Mouse (Mus musculus): ENCODE results near the gene Arpc2. TPM values are rescaled to one million over a fixed set of nuclear protein-coding genes. Genes with fewer than 3 reads are reported as not detected.

Arpc2 gene
- total RNA-seq, 2 experiments from 2014 or later: 259 to 262 TPM

DNA sequence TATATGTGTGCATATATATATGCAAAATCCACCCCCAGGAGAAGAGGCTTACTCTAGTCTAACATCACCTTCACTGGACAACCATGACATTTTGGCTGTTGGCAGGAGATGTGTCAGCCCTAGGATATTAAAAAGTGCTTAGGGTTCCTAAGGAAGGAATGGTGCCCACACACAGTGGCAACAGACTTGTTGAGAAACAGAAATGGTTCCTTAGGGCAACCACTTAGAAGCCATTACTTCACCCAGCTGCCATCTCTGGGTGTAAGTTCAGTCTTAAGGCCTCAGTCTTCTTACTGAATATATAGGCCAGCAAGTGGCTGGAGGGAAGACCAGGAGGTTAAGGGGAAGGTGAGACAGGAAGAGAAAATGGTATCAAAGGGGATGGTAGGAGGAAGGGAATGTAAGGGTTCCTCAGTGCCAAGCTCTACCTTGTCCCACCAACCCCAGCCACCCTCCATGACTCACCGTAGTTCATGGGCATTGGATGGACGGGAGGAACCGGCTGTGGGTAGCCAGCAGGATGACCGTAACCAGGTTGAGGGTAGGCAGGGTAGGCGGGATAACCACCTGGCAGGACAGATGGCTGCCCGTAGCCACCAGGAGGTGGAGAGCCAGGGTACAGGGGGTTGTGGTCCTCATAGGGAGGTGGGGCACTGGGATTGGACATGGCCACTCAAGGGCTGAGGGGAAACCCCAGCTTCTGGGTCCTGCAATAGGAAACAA lies 59.0 kb downstream of the Arpc2 start:
- intact Hi-C loops (cut with DNase I): no loop called here
- DNase-seq (ENCODE audit: low spot score in 2 of 2): no peak

DNA sequence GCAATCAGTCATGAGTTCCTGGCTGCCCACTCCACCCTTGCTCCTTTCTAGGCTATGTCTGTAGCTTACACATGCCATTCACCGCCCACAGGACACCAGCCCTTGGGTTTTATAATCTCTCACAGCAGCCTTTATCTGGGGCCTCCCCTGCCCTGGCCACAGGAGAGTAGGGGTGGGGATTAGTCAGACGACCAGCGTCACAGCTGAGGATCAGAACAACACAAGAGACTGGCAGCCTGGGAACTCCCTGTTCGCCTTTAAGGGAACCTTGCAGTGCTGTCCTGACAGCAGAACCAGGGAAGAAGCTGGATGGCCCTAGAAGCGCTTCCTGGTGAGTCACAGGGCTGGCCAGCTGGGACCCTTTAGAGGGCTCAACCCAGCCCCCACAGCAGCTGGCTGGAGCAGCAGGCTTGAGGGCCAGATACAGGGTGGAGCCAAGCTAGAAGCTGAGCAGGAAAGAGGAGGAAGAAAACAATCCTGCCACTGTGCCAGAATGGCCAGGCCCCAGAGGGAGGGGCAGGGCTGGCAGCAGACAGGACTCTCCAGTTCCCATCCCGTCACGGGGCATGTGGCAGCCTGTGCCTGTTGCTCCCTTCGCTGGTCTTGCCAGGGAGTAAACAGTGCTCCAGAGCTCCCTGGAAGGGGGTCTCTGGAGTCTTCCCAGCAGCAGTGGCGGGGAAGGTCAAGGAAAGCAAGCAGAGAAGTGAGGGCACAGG lies 59.7 kb downstream of the Arpc2 start:
- intact Hi-C loops (cut with DNase I): no loop called here
- DNase-seq (ENCODE audit: low spot score in 2 of 2): peak; percentile 78 to 81

GRCm38 (mm10) chr1:74296477-74296876 lies 60.6 kb downstream of the Arpc2 start:
- intact Hi-C loops (cut with DNase I): no loop called here
- no peak for DNase-seq (ENCODE audit: low spot score in 2 of 2)

- DNase-seq (ENCODE audit: low spot score in 2 of 2): no peak
- intact Hi-C loops (cut with DNase I): no loop called here
Observed at GRCm38 (mm10) chr1:74297269-74297668, 61.4 kb downstream of the Arpc2 start.

- no peak for DNase-seq (ENCODE audit: low spot score in 2 of 2)
- intact Hi-C loops (cut with DNase I): no loop called here
Observed at GRCm38 (mm10) chr1:74298157-74298750, 62.4 kb downstream of the Arpc2 start.

- DNase-seq (ENCODE audit: low spot score in 2 of 2): no peak
- intact Hi-C loops (cut with DNase I): no loop called here
Observed at GRCm38 (mm10) chr1:74298996-74299395, 63.1 kb downstream of the Arpc2 start.

DNA sequence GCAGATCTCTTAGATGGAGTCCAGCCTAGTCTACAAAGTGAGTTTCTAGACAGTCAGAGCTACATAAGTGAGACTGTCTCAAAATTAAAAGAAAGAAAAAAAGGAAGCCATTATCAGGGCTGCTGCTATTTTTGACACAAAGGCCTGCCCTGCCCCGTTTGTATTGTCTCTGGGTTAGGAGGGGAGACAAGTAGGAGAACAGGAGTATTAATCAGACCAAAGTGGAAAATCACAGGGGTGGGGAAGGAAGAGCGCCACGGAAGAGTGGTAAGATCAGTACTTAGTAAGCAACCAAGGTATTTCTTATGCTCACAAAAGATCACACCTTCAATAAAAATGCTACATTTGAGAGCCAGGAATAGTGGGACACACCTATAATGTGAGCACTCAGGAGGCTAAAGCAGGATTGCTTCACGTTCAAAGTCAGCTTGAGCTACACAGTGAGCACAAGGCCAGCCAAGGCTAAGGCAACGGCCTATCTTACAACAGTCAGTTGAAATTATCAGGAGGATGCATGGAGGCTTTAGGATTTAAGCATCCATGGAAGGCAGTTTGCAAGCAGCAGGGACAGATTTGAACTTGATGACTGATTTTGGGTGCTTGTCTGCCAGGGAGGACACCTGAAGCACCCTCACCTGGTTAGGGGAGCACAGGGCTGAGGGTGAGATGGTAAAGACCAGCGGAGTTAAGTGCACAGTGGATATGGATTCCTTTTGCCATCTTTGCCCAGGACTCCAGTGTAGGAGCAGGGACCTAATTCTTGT lies 64.6 kb downstream of the Arpc2 start:
- intact Hi-C loops (cut with DNase I): no loop called here
- DNase-seq (ENCODE audit: low spot score in 2 of 2): no peak

DNA sequence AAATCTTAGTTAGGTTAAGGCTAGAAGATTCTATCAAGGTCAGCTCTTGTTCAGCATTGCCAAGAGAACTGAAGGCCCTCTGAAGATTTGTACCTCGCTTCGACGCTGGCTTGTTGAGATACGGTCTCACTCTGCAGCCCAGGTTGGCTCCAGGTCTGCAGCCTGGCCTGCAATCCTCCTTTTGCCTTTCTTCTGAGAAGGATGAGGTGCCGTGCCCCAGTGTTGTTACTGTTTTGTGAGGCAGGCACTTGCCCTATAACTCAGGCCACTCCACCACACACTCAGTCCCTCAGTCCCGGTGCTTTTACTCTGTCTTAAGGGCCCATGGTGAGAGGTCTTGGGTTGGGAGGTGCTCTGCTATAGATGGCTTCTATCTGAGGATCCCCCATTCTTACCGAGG lies 66.3 kb downstream of the Arpc2 start:
- intact Hi-C loops (cut with DNase I): no loop called here
- no peak for DNase-seq (ENCODE audit: low spot score in 2 of 2)

DNA sequence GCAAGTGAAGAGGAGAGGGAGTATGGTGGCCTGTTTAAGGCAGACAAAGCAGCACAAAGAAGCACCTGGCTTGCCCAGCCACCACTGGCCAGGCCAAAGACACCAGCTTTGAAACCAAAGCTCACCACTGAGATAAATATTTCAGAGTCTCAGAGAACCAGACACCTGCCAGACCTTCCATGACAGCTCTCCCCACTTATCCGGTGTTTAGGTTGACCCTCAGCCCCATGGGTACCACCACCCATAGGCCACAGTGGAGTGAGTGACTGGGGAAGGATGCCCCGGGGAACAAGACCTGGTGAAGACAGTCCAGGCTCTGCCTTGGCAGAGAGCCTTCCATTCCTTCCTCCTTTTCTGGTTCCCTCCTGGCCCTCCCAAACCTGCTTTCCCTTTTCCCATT lies 67.0 kb downstream of the Arpc2 start:
- DNase-seq (ENCODE audit: low spot score in 2 of 2): no peak
- intact Hi-C loops (cut with DNase I): no loop called here

DNA sequence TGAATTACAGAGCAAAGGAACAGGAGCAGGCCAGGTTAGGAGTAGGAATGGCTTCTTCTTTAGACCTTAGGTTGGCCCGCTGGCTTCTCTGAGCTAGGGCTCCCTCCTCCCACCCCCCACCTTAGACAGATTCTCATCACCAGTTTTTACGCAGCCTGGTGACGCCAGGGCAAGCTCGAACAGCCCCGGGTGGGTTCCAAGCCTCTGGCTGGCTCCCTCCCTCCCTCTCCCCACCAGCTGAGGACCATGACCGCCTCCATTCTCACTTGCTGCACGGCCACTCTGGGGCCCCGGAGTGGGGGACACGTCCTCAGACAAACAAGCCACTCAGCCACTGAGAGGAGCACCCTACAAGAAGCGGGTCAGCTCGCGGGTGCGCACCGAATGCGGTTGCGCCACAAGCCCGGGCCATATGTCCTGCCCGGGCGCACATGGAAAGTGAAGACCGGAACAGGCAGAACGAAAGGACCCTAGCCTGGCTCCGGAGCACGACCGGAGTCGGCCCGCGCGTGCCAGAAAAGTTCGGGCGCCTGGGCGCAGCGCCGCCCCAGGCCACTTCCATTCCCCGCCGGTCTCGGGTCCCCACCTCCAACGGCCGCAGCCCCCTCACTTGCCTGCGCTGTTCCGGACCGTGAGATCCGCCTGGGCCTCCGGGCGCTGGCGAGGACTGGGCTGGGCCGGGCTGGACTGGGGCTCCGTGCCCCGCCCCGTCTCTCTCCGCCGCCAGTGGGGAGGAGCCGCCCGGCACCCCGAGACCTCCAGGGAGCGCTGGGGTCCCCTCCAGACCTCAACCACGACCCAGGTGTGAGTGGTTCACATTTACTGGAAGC lies 67.8 kb downstream of the Arpc2 start:
- intact Hi-C loops (cut with DNase I): no loop called here
- DNase-seq (ENCODE audit: low spot score in 2 of 2): peak; percentile 53 to 60

DNA sequence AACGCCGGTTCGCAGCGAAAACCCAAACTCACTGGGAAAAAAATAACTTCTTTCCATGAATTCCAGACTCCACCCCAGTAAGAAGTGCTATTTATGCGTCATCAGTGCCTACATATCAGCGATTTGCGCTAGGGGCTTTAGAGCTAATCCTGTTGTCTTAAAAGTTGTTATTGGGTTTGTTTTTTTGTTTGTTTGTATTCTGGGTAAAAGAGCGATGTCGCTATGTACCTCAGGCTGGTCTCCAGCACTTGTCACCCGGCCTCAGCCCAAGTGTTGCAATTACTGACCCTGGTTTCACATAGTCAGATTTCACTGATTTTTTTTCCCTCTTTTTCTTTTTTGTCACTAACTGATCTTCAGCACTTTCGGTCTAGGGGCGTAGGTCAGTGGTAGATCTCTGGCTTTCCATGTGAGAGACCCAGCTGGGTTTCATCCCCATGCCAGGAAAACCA lies 68.5 kb downstream of the Arpc2 start:
- intact Hi-C loops (cut with DNase I): no loop called here

GRCm38 (mm10) chr1:74304946-74305345 lies 69.1 kb downstream of the Arpc2 start:
- DNase-seq (ENCODE audit: low spot score in 2 of 2): no peak
- intact Hi-C loops (cut with DNase I): no loop called here

More for the DNA sequence above, 68.5 kb downstream of the Arpc2 start:
- DNase-seq (ENCODE audit: low spot score in 2 of 2): no peak

DNA sequence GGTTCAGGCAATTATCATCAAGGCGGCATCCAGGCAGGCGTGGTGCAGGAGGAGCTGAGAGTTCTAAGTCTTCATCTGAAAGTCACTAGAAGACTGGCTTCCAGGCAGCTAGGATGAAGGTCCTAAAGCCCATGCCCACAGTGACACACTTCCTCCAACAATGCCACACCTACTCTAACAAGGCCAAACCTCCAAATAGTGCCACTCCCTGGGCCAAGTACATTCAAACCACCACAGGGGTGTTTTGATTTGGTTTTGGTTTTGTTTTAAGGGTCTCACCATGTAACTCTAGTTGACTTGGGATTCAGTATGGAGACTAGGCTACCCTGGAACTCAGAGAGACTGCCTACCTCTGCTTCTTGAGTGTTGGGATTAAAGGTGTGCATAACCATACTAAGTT lies 69.6 kb downstream of the Arpc2 start, which contains the start of gene Tmbim1:
Tmbim1 (minus strand) TSS at position 101 of the 400 bp plus-strand sequence.
- DNase-seq (ENCODE audit: low spot score in 2 of 2): no peak
- intact Hi-C loops (cut with DNase I): no loop called here

- DNase-seq (ENCODE audit: low spot score in 2 of 2): no peak
- intact Hi-C loops (cut with DNase I): no loop called here
Observed at GRCm38 (mm10) chr1:74307146-74307545, 71.3 kb downstream of the Arpc2 start.

GRCm38 (mm10) chr1:74308001-74308964 lies 72.4 kb downstream of the Arpc2 start:
- intact Hi-C loops (cut with DNase I): no loop called here
- DNase-seq (ENCODE audit: low spot score in 2 of 2): no peak

DNA sequence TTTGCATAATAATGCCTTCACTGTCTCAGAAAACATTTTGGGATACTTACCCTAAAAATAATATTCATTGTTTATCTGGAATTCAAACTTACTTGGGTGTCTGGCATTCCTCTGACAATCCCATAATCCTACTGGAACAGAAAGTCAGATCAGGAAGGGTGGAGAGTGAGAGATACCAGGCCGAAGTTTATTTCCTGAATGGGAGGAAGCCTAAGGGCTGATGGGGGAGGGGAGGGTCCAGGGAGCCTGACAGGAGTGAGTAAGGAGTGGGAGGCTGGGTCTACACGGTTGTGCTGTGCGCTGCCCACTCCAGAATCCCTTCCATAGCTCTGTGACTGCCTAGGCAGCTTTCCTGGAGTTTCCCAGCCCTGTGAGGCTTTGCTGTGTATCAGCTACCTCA lies 73.9 kb downstream of the Arpc2 start:
- no peak for DNase-seq (ENCODE audit: low spot score in 2 of 2)
- intact Hi-C loops (cut with DNase I): no loop called here

DNA sequence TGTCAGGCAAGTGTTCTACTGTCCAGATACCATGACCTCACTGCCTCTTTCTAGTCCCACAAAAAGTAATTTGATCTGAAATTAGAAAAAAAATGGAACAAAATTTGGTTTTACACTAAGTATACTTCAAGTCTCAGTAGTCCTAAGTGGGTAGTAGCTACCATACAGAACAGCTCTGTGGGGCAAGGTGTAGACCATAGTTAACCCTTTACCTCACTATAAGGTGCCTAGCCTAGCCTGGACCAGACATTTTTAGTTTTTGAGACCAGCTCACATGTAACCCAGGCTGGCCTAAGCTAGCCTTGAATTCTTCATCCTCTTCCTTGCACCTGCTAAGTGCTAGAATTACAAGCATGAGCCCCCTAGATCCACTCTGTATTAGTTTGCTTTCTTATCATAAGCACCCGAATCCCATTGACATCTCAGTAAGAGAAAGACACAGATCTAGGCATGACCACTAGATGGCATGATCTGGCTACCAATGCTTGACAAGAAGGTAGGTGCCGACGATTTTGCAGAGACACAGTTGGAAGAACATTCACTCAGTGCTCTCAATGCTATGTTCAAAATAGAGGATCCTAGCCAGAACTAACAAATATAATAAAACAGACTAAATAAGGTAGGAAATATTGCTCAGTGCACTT lies 77.3 kb downstream of the Arpc2 start:
- peak in 1 of 2 experiments; percentile 42 for DNase-seq (ENCODE audit: low spot score in 2 of 2)
- intact Hi-C loops (cut with DNase I): loop anchor here (1.0 to 2.0 kb wide), 2 partner anchors 50 to 139 kb away; partner anchors contain the start of gene Catip
